10 mouse cellular contexts compared by ENCODE assay signal in genomic region chr10:38875667-38876245, GRCm38 (mm10). TPM values are rescaled to one million over a fixed set of nuclear protein-coding genes. Genes with fewer than 3 reads are reported as not detected.
DNase-seq lines count a peak whose midpoint lies in the region; ATAC-seq lines count a peak whose summit lies in the region.
"Had no signal": no experiment of that assay in that cellular context is flagged by ENCODE, and none has a peak within 500 bp of the region (broad histone marks: within the 10 kb centered on the region; RNA-seq: fewer than 3 reads in every experiment).

No protein-coding gene starts in this region.

- H3K4me3 ChIP-seq in midbrain, embryonic 14.5 days (replicated peaks; ENCODE audit: low read depth, low read length): no peak overlapping the region
- no peak overlapping the region for H3K4me3 ChIP-seq in midbrain, embryonic 15.5 days
- H3K4me3 ChIP-seq: erythroblast, embryonic 14.5 days had no signal

- no peak for ATAC-seq in midbrain, embryonic 14.5 days (ENCODE audit: low FRiP score, low TSS enrichment)
- ATAC-seq in midbrain, embryonic 15.5 days (replicated peaks): no peak

- no peaks in the 10 kb centered on the region for H3K9me3 ChIP-seq in midbrain, embryonic 14.5 days (ENCODE audit: control insufficient read depth, low read length)
- no peaks in the 10 kb centered on the region for H3K9me3 ChIP-seq in midbrain, embryonic 15.5 days

- intact Hi-C loops in heart, postnatal 36 days (cut with DNase I): loop anchor here (1.0 kb wide), 2 partner anchors 164 to 193 kb away; no protein-coding TSS in a partner anchor
- intact Hi-C loops in left cerebral cortex, postnatal 36 days (cut with DNase I): loop anchor here (2.0 kb wide), 1 partner anchor 165 kb away; no protein-coding TSS in a partner anchor

- peak; percentile 27 to 89 for DNase-seq in adrenal gland, adult (ENCODE audit: inconsistent age in 2 of 2, low spot score in 1 of 2)
- no peak for DNase-seq in adrenal gland, adult 8-10 months
- peak; percentile 73 for DNase-seq in midbrain, embryonic 14.5 days
- peak; percentile 36 to 51 for DNase-seq in cerebellum, postnatal 36 days
- peak; percentile 61 to 71 for DNase-seq in heart, postnatal 36 days
- DNase-seq in left cerebral cortex, postnatal 36 days (ENCODE audit: low spot score in 2 of 2): peak; percentile 26 to 43
- DNase-seq in right cerebral cortex, adult 2 months (ENCODE audit: low spot score in 2 of 2): peak; percentile 68 to 84

- no peak overlapping the region for H3K9ac ChIP-seq in midbrain, embryonic 14.5 days (replicated peaks; ENCODE audit: low read length)
- no peak overlapping the region for H3K9ac ChIP-seq in midbrain, embryonic 15.5 days

- H3K4me1 ChIP-seq in midbrain, embryonic 14.5 days (ENCODE audit: control insufficient read depth, insufficient read depth, low read length): no peaks in the 10 kb centered on the region
- no peaks in the 10 kb centered on the region for H3K4me1 ChIP-seq in midbrain, embryonic 15.5 days

- no peak overlapping the region for H3K4me2 ChIP-seq in midbrain, embryonic 14.5 days (ENCODE audit: low read length)
- no peak overlapping the region for H3K4me2 ChIP-seq in midbrain, embryonic 15.5 days

- 24% methylated on average over 5 of the region's 5 CpGs for WGBS in midbrain, embryonic 14.5 days
- 23% methylated on average over 5 of the region's 5 CpGs for WGBS in midbrain, embryonic 15.5 days

- H3K36me3 ChIP-seq in midbrain, embryonic 14.5 days (ENCODE audit: control insufficient read depth, insufficient read depth, low read length): no peaks in the 10 kb centered on the region
- H3K36me3 ChIP-seq in midbrain, embryonic 15.5 days (replicated peaks): no peaks in the 10 kb centered on the region

- no peak overlapping the region for H3K27ac ChIP-seq in midbrain, embryonic 14.5 days (replicated peaks; ENCODE audit: low read depth, low read length)
- H3K27ac ChIP-seq in midbrain, embryonic 15.5 days: no peak overlapping the region
- H3K27ac ChIP-seq: macrophage had no signal

- no peaks in the 10 kb centered on the region for H3K27me3 ChIP-seq in midbrain, embryonic 14.5 days (ENCODE audit: control insufficient read depth, insufficient read depth, low read length)
- H3K27me3 ChIP-seq in midbrain, embryonic 15.5 days (replicated peaks): no peaks in the 10 kb centered on the region

RNA-seq across cellular contexts. Expression of gene Rfpl4b, which starts 54.2 kb away (rescaled TPM):
- total RNA-seq in adrenal gland, adult 8-10 months (2022): not detected
- not detected in 2 replicates for polyA plus RNA-seq in midbrain, embryonic 14.5 days (2014; fragmentation: Nextera tagmentation; extraction: Ambion mirVana)
- not detected in 2 replicates for polyA plus RNA-seq in midbrain, embryonic 15.5 days (2015; fragmentation: Nextera tagmentation; extraction: Ambion mirVana)
- not detected for total RNA-seq in heart, postnatal 36 days (2021)
- total RNA-seq in left cerebral cortex, postnatal 36 days (2021): not detected
- polyA plus RNA-seq: erythroblast, embryonic 14.5 days; macrophage had no signal
